Mouse (Mus musculus) midbrain, embryonic 12.5 days (tissue): ENCODE data around the gene Slc1a1. TPM values are rescaled to one million over a fixed set of nuclear protein-coding genes. Genes with fewer than 3 reads are reported as not detected.

Experiments used
- ATAC-seq: fragments of 200-750 bp; cut with Nextera tagmentation; 2 replicates; pipeline ENCODE4 v1.8.0; 2017; ENCODE audit warnings: low read depth, moderate TSS enrichment, moderate library complexity; ENCODE audit not compliant: low FRiP score
- H3K27ac ChIP-seq: fragments of 300-500 bp; sonication (generic); replicated peaks from 2 replicates; pipeline ENCODE4 v1.5.1; 2016; ENCODE audit warnings: mild to moderate bottlenecking
- H3K27me3 ChIP-seq: fragments of 300-500 bp; sonication (generic); 2 replicates; pipeline ENCODE4 v1.6.1; 2016; ENCODE audit warnings: mild to moderate bottlenecking
- H3K36me3 ChIP-seq: fragments of 300-500 bp; sonication (generic); 2 replicates; pipeline ENCODE4 v1.6.1; 2016
- H3K4me1 ChIP-seq: fragments of 300-500 bp; sonication (generic); 2 replicates; pipeline ENCODE4 v1.6.1; 2016
- H3K4me2 ChIP-seq: fragments of 300-500 bp; sonication (generic); replicated peaks from 2 replicates; pipeline ENCODE4 v1.6.1; 2016; ENCODE audit warnings: mild to moderate bottlenecking, moderate library complexity
- H3K4me3 ChIP-seq: fragments of 300-500 bp; sonication (generic); 2 replicates; pipeline ENCODE4 v1.5.1; 2016; ENCODE audit warnings: mild to moderate bottlenecking
- H3K9ac ChIP-seq: fragments of 300-500 bp; sonication (generic); replicated peaks from 2 replicates; pipeline ENCODE4 v1.6.1; 2016; ENCODE audit warnings: mild to moderate bottlenecking, moderate library complexity
- H3K9me3 ChIP-seq: fragments of 300-500 bp; sonication (generic); 2 replicates; pipeline ENCODE4 v1.6.1; 2016; ENCODE audit warnings: mild to moderate bottlenecking
- WGBS: fragments of 180-500 bp; shearing (Covaris S2); methylation state at CpG from one replicate; pipeline ENCODE4 v1.1.7; 2016; 5-methylcytosine and 5-hydroxymethylcytosine counted together
- polyA plus RNA-seq: library from polyadenylated mRNA; unstranded; fragments of >200 nt; fragmentation: Nextera tagmentation; extraction: Ambion mirVana; gene quantifications from 2 replicates; pipeline ENCODE4 v1.2.1, GENCODE M21; 2016

Gene Slc1a1
- polyA plus RNA-seq, 1 experiment from 2014 or later: 3.6 TPM

DNA sequence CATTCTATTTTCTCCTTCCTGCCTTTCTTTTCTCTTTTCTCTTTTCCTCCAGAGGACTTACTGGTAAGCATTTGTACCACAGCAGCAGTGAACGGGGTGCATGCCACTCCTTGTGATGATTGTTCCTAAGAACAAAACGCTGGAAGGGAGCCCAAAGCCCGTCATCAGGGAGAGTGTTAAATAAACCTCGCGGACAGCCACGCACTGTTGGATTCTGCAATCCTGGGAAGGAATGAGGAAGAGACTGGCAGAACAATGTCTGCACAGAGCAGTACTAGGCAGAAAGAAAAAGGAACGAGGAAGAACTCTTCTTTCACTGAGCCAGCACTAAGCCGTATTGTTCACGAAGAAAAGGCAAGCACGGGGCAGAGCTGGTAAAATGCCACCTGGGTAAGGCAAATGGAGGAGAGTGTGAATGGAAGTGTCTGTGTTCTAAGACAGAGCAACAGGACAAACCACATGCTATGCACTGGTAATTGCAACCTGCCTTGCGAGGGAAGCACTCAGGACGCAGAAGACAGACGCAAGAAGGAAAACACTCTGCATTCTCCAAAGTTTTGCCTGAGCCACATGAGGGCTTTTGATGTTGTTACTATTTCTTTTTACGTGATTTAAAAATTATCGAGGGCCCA, 7.0 kb upstream of the Slc1a1 start:
- H3K9me3 ChIP-seq: no peaks in the 10 kb centered on the region
- 0 out of 2 replicates have a peak, but pooled peaks cover 2% of the 10 kb centered on the region for H3K4me1 ChIP-seq
- ATAC-seq: no peak
- H3K9ac ChIP-seq: peak overlapping the region; percentile 20; the same call in 1 of the 2 replicates
- no peak overlapping the region for H3K27ac ChIP-seq
- H3K36me3 ChIP-seq: no peaks in the 10 kb centered on the region
- 25% methylated on average over 15 of the region's 15 CpGs for WGBS
- 0 out of 2 replicates have a peak overlapping the region, but pooled peaks have one; percentile 4 for H3K4me3 ChIP-seq
- peak overlapping the region; percentile 33 for H3K4me2 ChIP-seq
- peaks cover 4% of the 10 kb centered on the region; the same call in 1 of the 2 replicates for H3K27me3 ChIP-seq

DNA sequence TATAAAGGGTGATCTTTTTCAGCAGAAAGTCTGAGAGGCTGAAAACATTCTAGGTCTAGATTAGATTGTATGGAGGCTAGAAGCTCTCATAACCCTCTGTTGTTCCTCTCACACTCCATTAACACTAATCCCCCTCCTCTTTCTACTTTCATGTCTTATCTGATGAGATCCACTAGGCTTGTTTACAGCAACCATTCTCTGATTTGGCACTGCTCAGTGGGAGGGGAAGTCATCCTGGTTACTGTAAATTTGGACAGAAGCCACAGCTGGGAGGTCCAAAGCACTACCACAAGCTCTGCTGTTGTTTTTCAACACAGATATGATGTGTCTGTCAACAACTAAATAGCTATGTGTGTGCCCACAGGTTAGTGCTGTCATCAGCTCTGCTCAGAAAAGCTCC, 3.5 kb upstream of the Slc1a1 start:
- ATAC-seq: no peak
- H3K4me1 ChIP-seq: 0 out of 2 replicates have a peak, but pooled peaks cover 7% of the 10 kb centered on the region
- no peak overlapping the region for H3K4me3 ChIP-seq
- no peak overlapping the region for H3K9ac ChIP-seq
- H3K9me3 ChIP-seq: no peaks in the 10 kb centered on the region
- no peak overlapping the region for H3K4me2 ChIP-seq
- peaks cover 20% of the 10 kb centered on the region for H3K27me3 ChIP-seq
- no peak overlapping the region for H3K27ac ChIP-seq
- no peaks in the 10 kb centered on the region for H3K36me3 ChIP-seq

GRCm38 (mm10) chr19:28832605-28833004, 2.2 kb upstream of the Slc1a1 start:
- Histone ChIP-seq H3K36me3 (no peaks in the 10 kb centered on the region), H3K27me3 (peaks cover 29% of the 10 kb centered on the region), H3K9ac (no peak overlapping the region), H3K27ac (no peak overlapping the region), H3K4me1 (0 out of 2 replicates have a peak, but pooled peaks cover 7% of the 10 kb centered on the region), H3K4me3 (no peak overlapping the region), H3K9me3 (no peaks in the 10 kb centered on the region), H3K4me2 (no peak overlapping the region)
- no peak for ATAC-seq
- WGBS: 92% methylated on average over 3 of the region's 3 CpGs

DNA sequence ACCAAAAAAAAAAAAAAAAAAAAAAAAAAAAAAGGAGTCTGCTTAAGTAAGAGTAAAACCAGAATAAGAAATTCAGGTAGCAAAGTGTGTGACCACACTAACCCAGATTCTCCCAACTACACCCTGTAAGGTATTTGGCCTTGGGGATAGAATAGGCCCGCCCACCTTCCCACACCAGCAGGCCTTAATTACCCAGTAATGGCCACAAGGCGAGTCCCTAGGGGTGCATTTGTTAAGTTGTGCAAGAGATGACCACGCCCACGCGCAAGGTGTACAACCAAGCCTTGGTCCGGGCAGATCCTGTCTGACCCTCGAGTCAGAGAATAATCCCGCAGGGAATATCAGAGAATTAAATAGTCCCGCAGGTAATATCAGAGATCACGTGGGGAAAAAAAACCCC, 461 bp upstream of the Slc1a1 start:
- H3K9ac ChIP-seq: peak overlapping the region; percentile 58
- WGBS: 10% methylated on average over 10 of the region's 10 CpGs

DNA sequence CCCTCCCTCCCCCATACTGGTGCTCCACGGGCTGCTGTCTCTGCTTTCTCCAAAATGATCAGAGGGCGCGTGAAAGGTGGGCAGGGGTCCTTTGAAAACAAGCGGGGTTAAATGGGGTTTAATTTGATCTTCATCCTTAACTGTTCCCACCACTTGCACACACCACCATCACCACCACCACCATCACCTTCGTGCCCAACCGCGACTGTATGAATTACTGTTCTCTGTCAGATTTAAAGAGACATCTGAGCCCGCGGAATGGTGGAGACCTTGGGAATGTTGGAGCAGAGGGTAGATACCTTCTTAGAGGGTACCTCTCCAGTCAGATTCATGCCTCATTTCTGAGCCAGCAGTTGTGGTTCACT, 633 bp downstream of the Slc1a1 start:
- Histone ChIP-seq H3K27me3 (peaks cover 33% of the 10 kb centered on the region), H3K4me3 (peak overlapping the region; percentile 56), H3K27ac (no peak overlapping the region), H3K9me3 (no peaks in the 10 kb centered on the region), H3K36me3 (no peaks in the 10 kb centered on the region), H3K4me1 (0 out of 2 replicates have a peak, but pooled peaks cover 4% of the 10 kb centered on the region), H3K9ac (peak overlapping the region; percentile 58), H3K4me2 (peak overlapping the region; percentile 85)
- ATAC-seq: no peak
- 10% methylated on average over 9 of the region's 9 CpGs for WGBS

More for the DNA sequence above, 461 bp upstream of the Slc1a1 start:
- peak overlapping the region; percentile 85 for H3K4me2 ChIP-seq
- no peak overlapping the region for H3K27ac ChIP-seq
- H3K36me3 ChIP-seq: no peaks in the 10 kb centered on the region
- 0 out of 2 replicates have a peak, but pooled peaks cover 4% of the 10 kb centered on the region for H3K4me1 ChIP-seq
- peaks cover 31% of the 10 kb centered on the region for H3K27me3 ChIP-seq
- H3K4me3 ChIP-seq: peak overlapping the region; percentile 56
- H3K9me3 ChIP-seq: no peaks in the 10 kb centered on the region
- peak; percentile 72 for ATAC-seq

DNA sequence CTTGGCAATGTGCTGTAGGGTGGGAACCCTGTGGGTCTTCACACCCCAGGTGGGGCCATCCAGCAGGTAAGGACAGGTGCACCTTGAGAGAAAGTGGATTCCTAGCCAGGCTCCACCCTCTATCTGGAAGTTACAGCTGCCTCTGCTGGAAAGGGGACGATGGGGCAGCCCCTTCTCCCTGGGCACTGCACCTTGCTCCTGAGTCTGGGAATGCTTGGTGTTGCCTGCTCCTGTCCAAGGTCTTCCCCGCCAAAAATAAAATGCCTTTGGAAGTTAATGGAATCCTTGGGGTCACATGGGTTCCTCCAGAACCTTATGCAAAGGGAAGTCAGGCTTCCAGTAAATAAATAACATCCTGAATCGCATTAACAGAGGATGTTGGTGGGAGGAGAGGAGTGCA, 1.3 kb downstream of the Slc1a1 start:
- H3K4me3 ChIP-seq: no peak overlapping the region
- H3K9ac ChIP-seq: no peak overlapping the region
- H3K27ac ChIP-seq: no peak overlapping the region
- peaks cover 33% of the 10 kb centered on the region for H3K27me3 ChIP-seq
- 0 out of 2 replicates have a peak overlapping the region, but pooled peaks have one; percentile 85 for H3K4me2 ChIP-seq
- ATAC-seq: no peak
- H3K4me1 ChIP-seq: 0 out of 2 replicates have a peak, but pooled peaks cover 4% of the 10 kb centered on the region
- WGBS: 72% methylated on average over 3 of the region's 3 CpGs
- H3K36me3 ChIP-seq: no peaks in the 10 kb centered on the region
- no peaks in the 10 kb centered on the region for H3K9me3 ChIP-seq

DNA sequence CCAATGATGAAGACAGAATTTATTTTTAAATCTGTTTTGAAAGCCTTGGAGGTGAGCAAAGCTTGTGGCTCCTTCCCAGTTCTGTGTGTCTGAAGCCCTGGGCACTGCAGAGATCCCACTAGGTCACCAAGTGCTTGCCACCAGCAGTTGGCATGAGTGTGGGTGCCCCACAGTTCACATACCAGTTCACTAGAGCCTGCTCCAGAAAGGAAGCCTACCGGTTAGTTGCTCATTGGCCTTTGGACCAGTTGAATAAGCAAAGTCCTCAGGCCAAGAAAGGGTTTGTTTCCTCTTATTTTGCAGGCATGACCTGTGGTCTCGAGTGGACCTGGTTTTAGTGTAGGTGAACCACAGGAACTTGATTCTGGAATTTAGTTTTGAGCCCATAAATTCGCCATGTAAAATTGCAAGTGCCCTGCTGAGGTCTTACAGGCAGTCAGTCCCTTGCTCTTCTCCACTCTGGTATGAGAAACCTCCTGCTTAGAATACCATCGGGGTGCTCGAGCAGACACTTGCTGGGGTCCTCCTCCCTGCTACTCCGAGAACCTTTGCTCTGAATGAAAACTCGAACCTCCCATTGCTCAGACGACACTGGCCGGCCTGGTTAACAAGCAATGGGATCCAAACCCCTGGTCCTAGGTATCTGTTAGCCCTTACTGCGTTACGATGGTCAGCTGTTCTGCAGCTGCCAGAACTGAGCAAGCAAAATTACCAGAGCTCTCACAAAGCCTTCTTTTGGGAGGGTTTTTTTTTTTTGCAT, 2.0 kb downstream of the Slc1a1 start:
- Histone ChIP-seq H3K4me1 (0 out of 2 replicates have a peak, but pooled peaks cover 4% of the 10 kb centered on the region), H3K9me3 (no peaks in the 10 kb centered on the region), H3K4me3 (no peak overlapping the region), H3K9ac (no peak overlapping the region), H3K27ac (no peak overlapping the region), H3K36me3 (no peaks in the 10 kb centered on the region), H3K27me3 (peaks cover 33% of the 10 kb centered on the region), H3K4me2 (no peak overlapping the region)
- ATAC-seq: no peak
- WGBS: 80% methylated on average over 11 of the region's 11 CpGs

- Histone ChIP-seq H3K27me3 (peaks cover 30% of the 10 kb centered on the region), H3K9ac (no peak overlapping the region), H3K9me3 (no peaks in the 10 kb centered on the region), H3K27ac (no peak overlapping the region), H3K36me3 (no peaks in the 10 kb centered on the region), H3K4me3 (no peak overlapping the region), H3K4me1 (0 out of 2 replicates have a peak, but pooled peaks cover 4% of the 10 kb centered on the region), H3K4me2 (no peak overlapping the region)
- ATAC-seq: no peak
- 81% methylated on average over 2 of the region's 2 CpGs for WGBS
Observed at GRCm38 (mm10) chr19:28838796-28839195, 3.9 kb downstream of the Slc1a1 start.

DNA sequence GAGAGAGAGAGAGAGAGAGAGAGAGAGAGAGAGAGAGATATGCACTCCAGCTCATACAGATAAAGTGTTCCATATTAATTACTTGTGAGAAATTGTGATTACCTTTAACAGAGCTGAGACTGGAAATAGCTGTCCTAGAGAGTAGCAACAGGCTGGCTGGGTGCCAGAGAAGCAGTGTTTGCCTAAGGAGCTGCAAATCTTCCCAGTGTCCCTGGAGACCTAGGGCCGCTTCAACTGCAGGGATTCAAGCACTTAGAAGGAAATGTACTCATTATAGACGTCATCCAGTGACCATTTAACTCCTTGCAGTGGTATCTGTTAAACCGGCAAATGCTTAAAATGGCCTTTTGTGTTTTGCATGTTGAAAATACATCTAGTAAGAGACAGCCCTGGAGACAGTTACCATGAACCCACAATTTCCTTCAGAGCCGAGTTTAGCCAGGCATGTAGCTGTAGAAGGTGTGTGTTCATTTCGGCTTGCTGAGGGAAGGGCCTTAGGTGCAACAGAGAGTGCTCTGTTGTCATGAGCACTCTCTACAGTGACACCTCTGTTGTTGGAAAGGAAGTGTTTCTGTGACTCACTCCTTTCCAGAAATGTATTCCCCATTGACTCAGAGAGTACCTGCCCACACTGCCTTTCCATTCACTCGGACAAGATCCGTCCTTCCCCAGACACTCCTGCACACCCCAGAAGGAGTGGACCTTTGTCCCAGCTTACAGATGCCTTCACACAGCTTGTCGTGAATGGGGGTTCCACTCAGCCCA, 10.3 kb downstream of the Slc1a1 start:
- H3K27me3 ChIP-seq: no peaks in the 10 kb centered on the region
- no peak overlapping the region for H3K4me3 ChIP-seq
- WGBS: 76% methylated on average over 8 of the region's 8 CpGs
- no peak overlapping the region for H3K27ac ChIP-seq
- no peak for ATAC-seq
- H3K36me3 ChIP-seq: no peaks in the 10 kb centered on the region
- H3K9me3 ChIP-seq: no peaks in the 10 kb centered on the region
- H3K9ac ChIP-seq: no peak overlapping the region
- no peaks in the 10 kb centered on the region for H3K4me1 ChIP-seq
- no peak overlapping the region for H3K4me2 ChIP-seq

GRCm38 (mm10) chr19:28850510-28850909, 15.7 kb downstream of the Slc1a1 start:
- WGBS: 97% methylated on average over 3 of the region's 3 CpGs
- no peak for ATAC-seq
- Histone ChIP-seq H3K27ac (no peak overlapping the region), H3K9me3 (no peaks in the 10 kb centered on the region), H3K4me1 (no peaks in the 10 kb centered on the region), H3K27me3 (no peaks in the 10 kb centered on the region), H3K4me3 (no peak overlapping the region), H3K36me3 (no peaks in the 10 kb centered on the region), H3K9ac (no peak overlapping the region), H3K4me2 (no peak overlapping the region)

DNA sequence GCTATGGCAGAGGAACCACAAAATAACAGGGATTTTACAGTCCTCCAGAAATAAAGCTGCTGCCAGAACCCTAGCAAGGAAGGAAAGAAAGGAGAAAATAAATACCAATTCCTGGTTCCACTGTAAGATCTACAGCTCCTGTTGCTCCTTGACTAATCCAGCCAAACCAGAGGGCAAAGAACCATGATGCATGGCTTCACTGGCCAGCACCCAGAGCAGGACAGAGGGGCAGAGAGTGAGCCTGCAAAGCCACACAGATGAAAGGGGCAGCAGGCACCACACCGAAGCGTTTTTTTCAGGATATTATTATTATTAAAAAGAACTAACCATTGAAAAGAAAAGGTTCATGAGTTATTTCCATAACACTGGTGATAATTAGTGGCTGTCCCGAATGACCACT, 17.2 kb downstream of the Slc1a1 start:
- Histone ChIP-seq H3K9ac (no peak overlapping the region), H3K36me3 (no peaks in the 10 kb centered on the region)
- 83% methylated on average over 3 of the region's 3 CpGs for WGBS

GRCm38 (mm10) chr19:28854831-28855230, 20.0 kb downstream of the Slc1a1 start:
- no peak overlapping the region for H3K27ac ChIP-seq
- no peak overlapping the region for H3K9ac ChIP-seq
- no peaks in the 10 kb centered on the region for H3K9me3 ChIP-seq
- no peak overlapping the region for H3K4me3 ChIP-seq
- no peak for ATAC-seq
- 83% methylated on average over 1 of the region's 1 CpGs for WGBS
- no peak overlapping the region for H3K4me2 ChIP-seq
- no peaks in the 10 kb centered on the region for H3K27me3 ChIP-seq
- H3K4me1 ChIP-seq: no peaks in the 10 kb centered on the region
- H3K36me3 ChIP-seq: no peaks in the 10 kb centered on the region

More for the DNA sequence above, 17.2 kb downstream of the Slc1a1 start:
- Histone ChIP-seq H3K4me1 (no peaks in the 10 kb centered on the region), H3K4me2 (no peak overlapping the region), H3K27ac (no peak overlapping the region), H3K4me3 (no peak overlapping the region), H3K27me3 (no peaks in the 10 kb centered on the region), H3K9me3 (no peaks in the 10 kb centered on the region)
- no peak for ATAC-seq
